Mouse (Mus musculus) limb, embryonic 10.5 days (tissue): ENCODE data around the gene Olfr1495. TPM values are rescaled to one million over a fixed set of nuclear protein-coding genes. Genes with fewer than 3 reads are reported as not detected.

Experiments
- polyA plus RNA-seq: library from polyadenylated mRNA; unstranded; fragments of >200 nt; fragmentation: Nextera tagmentation; extraction: Ambion mirVana; gene quantifications from 2 replicates; pipeline ENCODE4 v1.2.1, GENCODE M21; 2016

Olfr1495 gene
- polyA plus RNA-seq, 1 experiment from 2014 or later: not detected

Other genes with a start within 250 kb of the Olfr1495 start
- not detected in 2 replicates for gene Olfr1480, start 236.7 kb upstream of the Olfr1495 start, polyA plus RNA-seq
- gene Olfr1484, start 181.1 kb upstream of the Olfr1495 start, polyA plus RNA-seq: not detected in 2 replicates
- not detected in 2 replicates for gene Olfr1487, start 147.2 kb upstream of the Olfr1495 start, polyA plus RNA-seq
- not detected in 2 replicates for gene Olfr1489, start 133.0 kb upstream of the Olfr1495 start, polyA plus RNA-seq
- gene Olfr1490, start 113.5 kb upstream of the Olfr1495 start, polyA plus RNA-seq: not detected in 2 replicates
- gene Olfr1491, start 67.3 kb upstream of the Olfr1495 start, polyA plus RNA-seq: not detected in 2 replicates
- not detected in 2 replicates for gene Olfr1493-ps1, start 41.3 kb upstream of the Olfr1495 start, polyA plus RNA-seq
- not detected in 2 replicates for gene Olfr1494, start 24.9 kb upstream of the Olfr1495 start, polyA plus RNA-seq
- not detected in 2 replicates for gene Olfr1496, start 13.3 kb downstream of the Olfr1495 start, polyA plus RNA-seq
- not detected in 2 replicates for gene Olfr1497, start 33.6 kb downstream of the Olfr1495 start, polyA plus RNA-seq
- gene Olfr1499, start 54.8 kb downstream of the Olfr1495 start, polyA plus RNA-seq: not detected in 2 replicates
- gene Olfr1500, start 65.9 kb downstream of the Olfr1495 start, polyA plus RNA-seq: not detected in 2 replicates
- not detected in 2 replicates for gene Olfr1501, start 86.1 kb downstream of the Olfr1495 start, polyA plus RNA-seq
- gene Olfr1502, start 97.2 kb downstream of the Olfr1495 start, polyA plus RNA-seq: not detected in 2 replicates
- not detected in 2 replicates for gene Olfr1504, start 133.3 kb downstream of the Olfr1495 start, polyA plus RNA-seq
- gene Olfr1505, start 148.9 kb downstream of the Olfr1495 start, polyA plus RNA-seq: not detected in 2 replicates